Mouse (Mus musculus) C2C12 (cell line): ENCODE measurements around the gene Acad12.

Source experiments
- CEBPB ChIP-seq: IDR thresholded peaks from one replicate; pipeline ENCODE4 v1.6.1; 2011; ENCODE audit warnings: low read depth, mild to moderate bottlenecking, control low read depth, moderate library complexity
- CTCF ChIP-seq: IDR thresholded peaks from one replicate; pipeline ENCODE4 v1.5.1; 2011; ENCODE audit not compliant: control insufficient read depth, insufficient read depth, insufficient read length
- MYOG ChIP-seq: IDR thresholded peaks from one replicate; pipeline ENCODE4 v1.6.1; 2011; ENCODE audit not compliant: control insufficient read depth, insufficient read length; ENCODE audit errors: extremely low read depth

GRCm38 (mm10) chr5:121595758-121596157, 23.0 kb downstream of the Acad12 start:
- TF ChIP-seq CTCF = no peak
- no peak for TF ChIP-seq MYOG
- TF ChIP-seq CEBPB = no peak
